Mouse (Mus musculus): ENCODE data around the gene Bfsp2.

Bfsp2 gene

GRCm38 (mm10) chr9:103485606-103486005 lies 5.4 kb upstream of the Bfsp2 start:
- no peak for DNase-seq (ENCODE audit: low spot score in 2 of 2)

GRCm38 (mm10) chr9:103480603-103481220 lies 492 bp upstream of the Bfsp2 start:
- no peak for DNase-seq (ENCODE audit: low spot score in 2 of 2)

- no peak for DNase-seq (ENCODE audit: low spot score in 2 of 2)
Measured at GRCm38 (mm10) chr9:103475414-103475813, 4.8 kb downstream of the Bfsp2 start.

- no peak for DNase-seq (ENCODE audit: low spot score in 2 of 2)
Measured at GRCm38 (mm10) chr9:103473915-103474688, 6.1 kb downstream of the Bfsp2 start.

GRCm38 (mm10) chr9:103471784-103472183 lies 8.4 kb downstream of the Bfsp2 start:
- DNase-seq (ENCODE audit: low spot score in 2 of 2) = no peak

- DNase-seq (ENCODE audit: low spot score in 2 of 2) = no peak
Measured at GRCm38 (mm10) chr9:103469516-103469915, 10.7 kb downstream of the Bfsp2 start.

- DNase-seq (ENCODE audit: low spot score in 2 of 2) = no peak
Measured at GRCm38 (mm10) chr9:103468911-103469310, 11.3 kb downstream of the Bfsp2 start.

- no peak for DNase-seq (ENCODE audit: low spot score in 2 of 2)
Measured at GRCm38 (mm10) chr9:103465711-103466220, 14.5 kb downstream of the Bfsp2 start.

GRCm38 (mm10) chr9:103465293-103465692 lies 14.9 kb downstream of the Bfsp2 start:
- DNase-seq (ENCODE audit: low spot score in 2 of 2) = no peak

GRCm38 (mm10) chr9:103463833-103464232 lies 16.4 kb downstream of the Bfsp2 start:
- no peak for DNase-seq (ENCODE audit: low spot score in 2 of 2)

- DNase-seq (ENCODE audit: low spot score in 2 of 2) = no peak
Measured at GRCm38 (mm10) chr9:103459839-103460238, 20.4 kb downstream of the Bfsp2 start.

- no peak for DNase-seq (ENCODE audit: low spot score in 2 of 2)
Measured at GRCm38 (mm10) chr9:103459307-103459706, 20.9 kb downstream of the Bfsp2 start.

GRCm38 (mm10) chr9:103449651-103450050 lies 30.6 kb downstream of the Bfsp2 start:
- DNase-seq (ENCODE audit: low spot score in 2 of 2) = no peak

- no peak for DNase-seq (ENCODE audit: low spot score in 2 of 2)
Measured at GRCm38 (mm10) chr9:103449092-103449491, 31.1 kb downstream of the Bfsp2 start.

- DNase-seq (ENCODE audit: low spot score in 2 of 2) = no peak
Measured at GRCm38 (mm10) chr9:103444656-103445055, 35.6 kb downstream of the Bfsp2 start.

GRCm38 (mm10) chr9:103443824-103444185 lies 36.4 kb downstream of the Bfsp2 start:
- no peak for DNase-seq (ENCODE audit: low spot score in 2 of 2)

GRCm38 (mm10) chr9:103443121-103443823 lies 36.9 kb downstream of the Bfsp2 start:
- no peak for DNase-seq (ENCODE audit: low spot score in 2 of 2)

GRCm38 (mm10) chr9:103440597-103440996 lies 39.6 kb downstream of the Bfsp2 start:
- DNase-seq (ENCODE audit: low spot score in 2 of 2) = no peak

- no peak for DNase-seq (ENCODE audit: low spot score in 2 of 2)
Measured at GRCm38 (mm10) chr9:103437104-103437503, 43.1 kb downstream of the Bfsp2 start.

- no peak for DNase-seq (ENCODE audit: low spot score in 2 of 2)
Measured at GRCm38 (mm10) chr9:103434116-103434515, 46.1 kb downstream of the Bfsp2 start.

- no peak for DNase-seq (ENCODE audit: low spot score in 2 of 2)
Measured at GRCm38 (mm10) chr9:103432122-103432778, 48.0 kb downstream of the Bfsp2 start.

- DNase-seq (ENCODE audit: low spot score in 2 of 2) = no peak
Measured at GRCm38 (mm10) chr9:103431718-103432117, 48.5 kb downstream of the Bfsp2 start.

All from urinary bladder, postnatal 36 days (tissue).